Mouse (Mus musculus): Measurements from ENCODE around the gene Pard3. TPM values are rescaled to one million over a fixed set of nuclear protein-coding genes. Genes with fewer than 3 reads are reported as not detected.

Gene Pard3
- 12.5 and 14.5 TPM in 2 replicates for polyA plus RNA-seq (2014; fragmentation: Nextera tagmentation; extraction: Ambion mirVana)

GRCm38 (mm10) chr8:127063551-127064360 lies at the start of gene Pard3:
TSS of gene Pard3 (plus strand) at chr8:127063893.
- peak within 1 kb of the TSS; percentile 80 for H3K9ac ChIP-seq (ENCODE audit: low read depth, low read length)
- peak within 1 kb of the TSS; percentile 75 for H3K4me2 ChIP-seq
- H3K27me3 ChIP-seq (replicated peaks; ENCODE audit: control insufficient read depth, insufficient read depth, low read length): peaks cover 41% of the 10 kb centered on the region
- H3K9me3 ChIP-seq (ENCODE audit: control insufficient read depth, low read length): no peaks in the 10 kb centered on the region
- under 1% methylated on average over 91 of the region's 98 CpGs for WGBS
- H3K4me1 ChIP-seq (replicated peaks; ENCODE audit: control insufficient read depth, insufficient read depth, low read length): peaks cover 4% of the 10 kb centered on the region
- H3K27ac ChIP-seq (ENCODE audit: low read depth, low read length): peak within 1 kb of the TSS; percentile 89
- ATAC-seq (replicated peaks; ENCODE audit: low FRiP score): peak; percentile 82
- H3K4me3 ChIP-seq (ENCODE audit: low read depth, low read length): peak within 1 kb of the TSS; percentile 76
- DNase-seq (ENCODE audit: low spot score): peak; percentile 77
- H3K36me3 ChIP-seq (ENCODE audit: control insufficient read depth, insufficient read depth, low read length): no peaks in the 10 kb centered on the region

GRCm38 (mm10) chr8:127021830-127022229 lies 41.9 kb upstream of the Pard3 start:
- WGBS: 79% methylated on average over 1 of the region's 1 CpGs

GRCm38 (mm10) chr8:127025256-127025717 lies 38.4 kb upstream of the Pard3 start:
- H3K27ac ChIP-seq (ENCODE audit: low read depth, low read length): no peak overlapping the region
- DNase-seq (ENCODE audit: low spot score): no peak
- H3K36me3 ChIP-seq (ENCODE audit: control insufficient read depth, insufficient read depth, low read length): no peaks in the 10 kb centered on the region
- H3K4me1 ChIP-seq (replicated peaks; ENCODE audit: control insufficient read depth, insufficient read depth, low read length): no peaks in the 10 kb centered on the region
- no peak for ATAC-seq (replicated peaks; ENCODE audit: low FRiP score)
- no peaks in the 10 kb centered on the region for H3K27me3 ChIP-seq (replicated peaks; ENCODE audit: control insufficient read depth, insufficient read depth, low read length)
- no peaks in the 10 kb centered on the region for H3K9me3 ChIP-seq (ENCODE audit: control insufficient read depth, low read length)
- WGBS: 74% methylated on average over 11 of the region's 11 CpGs
- H3K4me2 ChIP-seq: no peak overlapping the region
- no peak overlapping the region for H3K9ac ChIP-seq (ENCODE audit: low read depth, low read length)
- H3K4me3 ChIP-seq (ENCODE audit: low read depth, low read length): no peak overlapping the region

More at GRCm38 (mm10) chr8:127021830-127022229, 41.9 kb upstream of the Pard3 start:
- DNase-seq (ENCODE audit: low spot score) (no peak), ATAC-seq (replicated peaks; ENCODE audit: low FRiP score) (no peak)
- Histone ChIP-seq H3K4me3 (ENCODE audit: low read depth, low read length) (no peak overlapping the region), H3K36me3 (ENCODE audit: control insufficient read depth, insufficient read depth, low read length) (no peaks in the 10 kb centered on the region), H3K27me3 (replicated peaks; ENCODE audit: control insufficient read depth, insufficient read depth, low read length) (no peaks in the 10 kb centered on the region), H3K4me1 (replicated peaks; ENCODE audit: control insufficient read depth, insufficient read depth, low read length) (no peaks in the 10 kb centered on the region), H3K9ac (ENCODE audit: low read depth, low read length) (no peak overlapping the region), H3K4me2 (no peak overlapping the region), H3K9me3 (ENCODE audit: control insufficient read depth, low read length) (no peaks in the 10 kb centered on the region), H3K27ac (ENCODE audit: low read depth, low read length) (no peak overlapping the region)

- H3K27me3 ChIP-seq (replicated peaks; ENCODE audit: control insufficient read depth, insufficient read depth, low read length): no peaks in the 10 kb centered on the region
- 59% methylated on average over 11 of the region's 11 CpGs for WGBS
- no peak overlapping the region for H3K4me2 ChIP-seq
- no peaks in the 10 kb centered on the region for H3K9me3 ChIP-seq (ENCODE audit: control insufficient read depth, low read length)
- no peak overlapping the region for H3K9ac ChIP-seq (ENCODE audit: low read depth, low read length)
- no peak overlapping the region for H3K27ac ChIP-seq (ENCODE audit: low read depth, low read length)
- no peak for DNase-seq (ENCODE audit: low spot score)
- H3K4me1 ChIP-seq (replicated peaks; ENCODE audit: control insufficient read depth, insufficient read depth, low read length): no peaks in the 10 kb centered on the region
- no peak overlapping the region for H3K4me3 ChIP-seq (ENCODE audit: low read depth, low read length)
- no peaks in the 10 kb centered on the region for H3K36me3 ChIP-seq (ENCODE audit: control insufficient read depth, insufficient read depth, low read length)
- ATAC-seq (replicated peaks; ENCODE audit: low FRiP score): no peak; the same call in 1 of the 2 replicates
Observed at GRCm38 (mm10) chr8:127025775-127026174, 37.9 kb upstream of the Pard3 start.

- Histone ChIP-seq H3K27ac (ENCODE audit: low read depth, low read length) (no peak overlapping the region), H3K36me3 (ENCODE audit: control insufficient read depth, insufficient read depth, low read length) (no peaks in the 10 kb centered on the region), H3K9me3 (ENCODE audit: control insufficient read depth, low read length) (no peaks in the 10 kb centered on the region), H3K4me3 (ENCODE audit: low read depth, low read length) (no peak overlapping the region), H3K4me1 (replicated peaks; ENCODE audit: control insufficient read depth, insufficient read depth, low read length) (no peaks in the 10 kb centered on the region), H3K9ac (ENCODE audit: low read depth, low read length) (no peak overlapping the region), H3K27me3 (replicated peaks; ENCODE audit: control insufficient read depth, insufficient read depth, low read length) (no peaks in the 10 kb centered on the region; the same call in 1 of the 2 replicates), H3K4me2 (no peak overlapping the region)
- ATAC-seq (replicated peaks; ENCODE audit: low FRiP score): no peak
- 79% methylated on average over 5 of the region's 5 CpGs for WGBS
- DNase-seq (ENCODE audit: low spot score): no peak
Observed at GRCm38 (mm10) chr8:127031476-127031875, 32.2 kb upstream of the Pard3 start.

- 58% methylated on average over 4 of the region's 4 CpGs for WGBS
- Histone ChIP-seq H3K27me3 (replicated peaks; ENCODE audit: control insufficient read depth, insufficient read depth, low read length) (no peaks in the 10 kb centered on the region; the same call in 1 of the 2 replicates), H3K9me3 (ENCODE audit: control insufficient read depth, low read length) (no peaks in the 10 kb centered on the region), H3K4me2 (no peak overlapping the region), H3K9ac (ENCODE audit: low read depth, low read length) (no peak overlapping the region), H3K4me1 (replicated peaks; ENCODE audit: control insufficient read depth, insufficient read depth, low read length) (no peaks in the 10 kb centered on the region), H3K27ac (ENCODE audit: low read depth, low read length) (no peak overlapping the region), H3K36me3 (ENCODE audit: control insufficient read depth, insufficient read depth, low read length) (no peaks in the 10 kb centered on the region), H3K4me3 (ENCODE audit: low read depth, low read length) (no peak overlapping the region)
- ATAC-seq (replicated peaks; ENCODE audit: low FRiP score): no peak
- no peak for DNase-seq (ENCODE audit: low spot score)
Observed at GRCm38 (mm10) chr8:127038928-127039327, 24.8 kb upstream of the Pard3 start.

- H3K27me3 ChIP-seq (replicated peaks; ENCODE audit: control insufficient read depth, insufficient read depth, low read length): peaks cover 5% of the 10 kb centered on the region; the same call in 1 of the 2 replicates
- no peak overlapping the region for H3K9ac ChIP-seq (ENCODE audit: low read depth, low read length)
- no peak overlapping the region for H3K4me3 ChIP-seq (ENCODE audit: low read depth, low read length)
- no peaks in the 10 kb centered on the region for H3K36me3 ChIP-seq (ENCODE audit: control insufficient read depth, insufficient read depth, low read length)
- no peak overlapping the region for H3K4me2 ChIP-seq
- 67% methylated on average over 5 of the region's 5 CpGs for WGBS
- H3K4me1 ChIP-seq (replicated peaks; ENCODE audit: control insufficient read depth, insufficient read depth, low read length): no peaks in the 10 kb centered on the region
- H3K27ac ChIP-seq (ENCODE audit: low read depth, low read length): no peak overlapping the region
- ATAC-seq (replicated peaks; ENCODE audit: low FRiP score) (no peak), DNase-seq (ENCODE audit: low spot score) (no peak)
- H3K9me3 ChIP-seq (ENCODE audit: control insufficient read depth, low read length): no peaks in the 10 kb centered on the region
Observed at GRCm38 (mm10) chr8:127049996-127050395, 13.7 kb upstream of the Pard3 start.

- Histone ChIP-seq H3K4me3 (ENCODE audit: low read depth, low read length) (no peak overlapping the region), H3K27ac (ENCODE audit: low read depth, low read length) (no peak overlapping the region), H3K27me3 (replicated peaks; ENCODE audit: control insufficient read depth, insufficient read depth, low read length) (peaks cover 7% of the 10 kb centered on the region; the same call in 1 of the 2 replicates), H3K9me3 (ENCODE audit: control insufficient read depth, low read length) (no peaks in the 10 kb centered on the region), H3K4me2 (no peak overlapping the region), H3K4me1 (replicated peaks; ENCODE audit: control insufficient read depth, insufficient read depth, low read length) (no peaks in the 10 kb centered on the region), H3K9ac (ENCODE audit: low read depth, low read length) (no peak overlapping the region), H3K36me3 (ENCODE audit: control insufficient read depth, insufficient read depth, low read length) (no peaks in the 10 kb centered on the region)
- no peak for DNase-seq (ENCODE audit: low spot score)
- ATAC-seq (replicated peaks; ENCODE audit: low FRiP score): no peak
- 49% methylated on average over 10 of the region's 10 CpGs for WGBS
Observed at GRCm38 (mm10) chr8:127052132-127052531, 11.6 kb upstream of the Pard3 start.

GRCm38 (mm10) chr8:127055081-127055480 lies 8.6 kb upstream of the Pard3 start:
- Histone ChIP-seq H3K9me3 (ENCODE audit: control insufficient read depth, low read length) (no peaks in the 10 kb centered on the region), H3K4me2 (no peak overlapping the region), H3K27ac (ENCODE audit: low read depth, low read length) (no peak overlapping the region), H3K9ac (ENCODE audit: low read depth, low read length) (no peak overlapping the region), H3K27me3 (replicated peaks; ENCODE audit: control insufficient read depth, insufficient read depth, low read length) (peaks cover 7% of the 10 kb centered on the region; the same call in 1 of the 2 replicates), H3K4me3 (ENCODE audit: low read depth, low read length) (no peak overlapping the region), H3K36me3 (ENCODE audit: control insufficient read depth, insufficient read depth, low read length) (no peaks in the 10 kb centered on the region), H3K4me1 (replicated peaks; ENCODE audit: control insufficient read depth, insufficient read depth, low read length) (no peaks in the 10 kb centered on the region)
- no peak for ATAC-seq (replicated peaks; ENCODE audit: low FRiP score)
- no peak for DNase-seq (ENCODE audit: low spot score)
- 76% methylated on average over 4 of the region's 4 CpGs for WGBS
